Mouse (Mus musculus): ENCODE results near the gene Gm49673.
"Not testable (repeated sequence)": the region's sequence is repeated elsewhere in the genome, so short reads cannot be mapped to it uniquely, and the experiment has no call there.

The Gm49673 gene

GRCm38 (mm10) chr17:8129578-8129977 lies 18.0 kb downstream of the Gm49673 start:
- DNase-seq: not testable (repeated sequence)

- not testable (repeated sequence) for DNase-seq
Observed at GRCm38 (mm10) chr17:8128326-8128993, 19.1 kb downstream of the Gm49673 start.

- not testable (repeated sequence) for DNase-seq
Observed at GRCm38 (mm10) chr17:8124586-8124985, 23.0 kb downstream of the Gm49673 start.

- not testable (repeated sequence) for DNase-seq
Observed at GRCm38 (mm10) chr17:8122974-8123373, 24.6 kb downstream of the Gm49673 start.

GRCm38 (mm10) chr17:8116928-8117327 lies 30.7 kb downstream of the Gm49673 start:
- DNase-seq: not testable (repeated sequence)

GRCm38 (mm10) chr17:8116378-8116777 lies 31.2 kb downstream of the Gm49673 start:
- DNase-seq: not testable (repeated sequence)

GRCm38 (mm10) chr17:8112199-8112598 lies 35.4 kb downstream of the Gm49673 start:
- not testable (repeated sequence) for DNase-seq

- DNase-seq: not testable (repeated sequence)
Observed at GRCm38 (mm10) chr17:8101297-8101609, 46.3 kb downstream of the Gm49673 start.

- DNase-seq: not testable (repeated sequence)
Observed at GRCm38 (mm10) chr17:8100405-8101296, 46.9 kb downstream of the Gm49673 start.

- DNase-seq: not testable (repeated sequence)
Observed at GRCm38 (mm10) chr17:8096199-8096598, 51.4 kb downstream of the Gm49673 start.

- not testable (repeated sequence) for DNase-seq
Observed at GRCm38 (mm10) chr17:8095653-8096052, 51.9 kb downstream of the Gm49673 start.

- DNase-seq: not testable (repeated sequence)
Observed at GRCm38 (mm10) chr17:8092537-8093526, 54.8 kb downstream of the Gm49673 start.

- DNase-seq: not testable (repeated sequence)
Observed at GRCm38 (mm10) chr17:8091320-8091719, 56.3 kb downstream of the Gm49673 start.

GRCm38 (mm10) chr17:8069847-8070246 lies 77.7 kb downstream of the Gm49673 start:
- not testable (repeated sequence) for DNase-seq

- not testable (repeated sequence) for DNase-seq
Observed at GRCm38 (mm10) chr17:8056637-8057138, 90.9 kb downstream of the Gm49673 start.

- not testable (repeated sequence) for DNase-seq
Observed at GRCm38 (mm10) chr17:8055919-8056589, 91.5 kb downstream of the Gm49673 start.

- DNase-seq: peak; percentile 71
Observed at GRCm38 (mm10) chr17:8051247-8051646, 96.3 kb downstream of the Gm49673 start.

GRCm38 (mm10) chr17:8050218-8050617 lies 97.4 kb downstream of the Gm49673 start:
- DNase-seq: not testable (repeated sequence)

GRCm38 (mm10) chr17:8046178-8046577 lies 101.4 kb downstream of the Gm49673 start:
- peak; percentile 28 for DNase-seq

GRCm38 (mm10) chr17:8041197-8041596 lies 106.4 kb downstream of the Gm49673 start:
- DNase-seq: not testable (repeated sequence)

- not testable (repeated sequence) for DNase-seq
Observed at GRCm38 (mm10) chr17:8039916-8040635, 107.5 kb downstream of the Gm49673 start.

All from cerebellum, adult 11 months (tissue).